Mouse (Mus musculus): ENCODE measurements at regions not wholly inside any gene's neighbourhood (a gene's known extent, or its start where the extent isn't known, plus 50 kb on each side); places are given as distances from the start of the nearest gene placed in this dataset.

GRCm38 (mm10) chr7:39942262-39942900, 424.8 kb downstream of the Zfp619 start:
- Histone ChIP-seq H3K4me1 (replicated peaks; ENCODE audit: low read depth, low read length) (no peaks in the 10 kb centered on the region), H3K9me3 (ENCODE audit: low read length) (no peaks in the 10 kb centered on the region), H3K27me3 (ENCODE audit: insufficient read depth, low read length) (no peaks in the 10 kb centered on the region), H3K4me3 (replicated peaks; ENCODE audit: low read length) (no peak overlapping the region), H3K36me3 (ENCODE audit: insufficient read depth, low read length) (no peaks in the 10 kb centered on the region)
- TF ChIP-seq NANOG (IDR thresholded peaks at IDR 0.05; ENCODE audit: borderline replicate concordance, low read length): no peak
- TF ChIP-seq POU5F1 (IDR thresholded peaks at IDR 0.05; ENCODE audit: borderline replicate concordance, low read length): no peak
- TF ChIP-seq CTCF (conservative IDR thresholded peaks at IDR 0.05; ENCODE audit: low read length): no peak

- H3K9me3 ChIP-seq (ENCODE audit: low read length): no peaks in the 10 kb centered on the region
- no peak overlapping the region for H3K4me3 ChIP-seq (replicated peaks; ENCODE audit: low read length)
- no peaks in the 10 kb centered on the region for H3K4me1 ChIP-seq (replicated peaks; ENCODE audit: low read depth, low read length)
- TF ChIP-seq CTCF (conservative IDR thresholded peaks at IDR 0.05; ENCODE audit: low read length) (no peak), POU5F1 (IDR thresholded peaks at IDR 0.05; ENCODE audit: borderline replicate concordance, low read length) (no peak)
- no peaks in the 10 kb centered on the region for H3K27me3 ChIP-seq (ENCODE audit: insufficient read depth, low read length)
- H3K36me3 ChIP-seq (ENCODE audit: insufficient read depth, low read length): no peaks in the 10 kb centered on the region
Observed at GRCm38 (mm10) chr7:39954110-39954509, 436.5 kb downstream of the Zfp619 start.

- Histone ChIP-seq H3K27me3 (ENCODE audit: insufficient read depth, low read length) (no peaks in the 10 kb centered on the region), H3K4me1 (replicated peaks; ENCODE audit: low read depth, low read length) (no peaks in the 10 kb centered on the region), H3K9me3 (ENCODE audit: low read length) (no peaks in the 10 kb centered on the region), H3K36me3 (ENCODE audit: insufficient read depth, low read length) (no peaks in the 10 kb centered on the region), H3K4me3 (replicated peaks; ENCODE audit: low read length) (no peak overlapping the region)
- TF ChIP-seq POU5F1 (IDR thresholded peaks at IDR 0.05; ENCODE audit: borderline replicate concordance, low read length) (no peak), NANOG (IDR thresholded peaks at IDR 0.05; ENCODE audit: borderline replicate concordance, low read length) (no peak), CTCF (conservative IDR thresholded peaks at IDR 0.05; ENCODE audit: low read length) (no peak)
Observed at GRCm38 (mm10) chr7:39954931-39955330, 437.4 kb downstream of the Zfp619 start.

- no peaks in the 10 kb centered on the region for H3K4me1 ChIP-seq (replicated peaks; ENCODE audit: low read depth, low read length)
- H3K4me3 ChIP-seq (replicated peaks; ENCODE audit: low read length): no peak overlapping the region
- TF ChIP-seq CTCF (conservative IDR thresholded peaks at IDR 0.05; ENCODE audit: low read length) (no peak), POU5F1 (IDR thresholded peaks at IDR 0.05; ENCODE audit: borderline replicate concordance, low read length) (no peak)
- no peaks in the 10 kb centered on the region for H3K27me3 ChIP-seq (ENCODE audit: insufficient read depth, low read length)
- H3K36me3 ChIP-seq (ENCODE audit: insufficient read depth, low read length): no peaks in the 10 kb centered on the region
- H3K9me3 ChIP-seq (ENCODE audit: low read length): no peaks in the 10 kb centered on the region
Observed at GRCm38 (mm10) chr7:39978121-39978520, 460.6 kb downstream of the Zfp619 start.

GRCm38 (mm10) chr7:39981647-39982046, 464.1 kb downstream of the Zfp619 start:
- Histone ChIP-seq H3K27me3 (ENCODE audit: insufficient read depth, low read length) (no peaks in the 10 kb centered on the region), H3K4me3 (replicated peaks; ENCODE audit: low read length) (no peak overlapping the region), H3K36me3 (ENCODE audit: insufficient read depth, low read length) (no peaks in the 10 kb centered on the region), H3K4me1 (replicated peaks; ENCODE audit: low read depth, low read length) (no peaks in the 10 kb centered on the region), H3K9me3 (ENCODE audit: low read length) (no peaks in the 10 kb centered on the region)
- TF ChIP-seq CTCF (conservative IDR thresholded peaks at IDR 0.05; ENCODE audit: low read length) (no peak), NANOG (IDR thresholded peaks at IDR 0.05; ENCODE audit: borderline replicate concordance, low read length) (no peak), POU5F1 (IDR thresholded peaks at IDR 0.05; ENCODE audit: borderline replicate concordance, low read length) (no peak)

All from E14TG2a.4 (cell line).